Comparison of ENCODE assay signal across 12 mouse cellular contexts in genomic region chr5:32195857-32196609, GRCm38 (mm10). TPM values are rescaled to one million over a fixed set of nuclear protein-coding genes. Genes with fewer than 3 reads are reported as not detected.
DNase-seq lines count a peak whose midpoint lies in the region; ATAC-seq lines count a peak whose summit lies in the region.
"Had no signal": no experiment of that assay in that cellular context is flagged by ENCODE, and none has a peak within 500 bp of the region (broad histone marks: within the 10 kb centered on the region; RNA-seq: fewer than 3 reads in every experiment).

No protein-coding gene starts in this region.

- no peak for DNase-seq in heart, embryonic 10.5 days (ENCODE audit: low spot score)
- DNase-seq in NIH3T3 (ENCODE audit: low read depth), result peak; percentile 87
- DNase-seq in embryonic facial prominence, embryonic 10.5 days (ENCODE audit: low spot score), result no peak
- DNase-seq in cerebellum, postnatal 4 days (ENCODE audit: low spot score in 2 of 2), result no peak

- H3K4me2 ChIP-seq in heart, embryonic 11.5 days, result no peak overlapping the region
- no peak overlapping the region for H3K4me2 ChIP-seq in kidney, embryonic 15.5 days
- no peak overlapping the region for H3K4me2 ChIP-seq in hindbrain, embryonic 16.5 days (ENCODE audit: low read length)
- H3K4me2 ChIP-seq: embryonic facial prominence, embryonic 12.5 days; neural tube, embryonic 13.5 days had no signal

- peaks cover 29% of the 10 kb centered on the region for H3K4me1 ChIP-seq in heart, embryonic 10.5 days
- H3K4me1 ChIP-seq in heart, embryonic 11.5 days (ENCODE audit: control insufficient read depth, insufficient read depth, low read length), result no peaks in the 10 kb centered on the region; the same call in 1 of the 2 replicates
- H3K4me1 ChIP-seq in kidney, embryonic 15.5 days, result peaks cover 8% of the 10 kb centered on the region; the same call in 1 of the 2 replicates
- H3K4me1 ChIP-seq in hindbrain, embryonic 16.5 days (ENCODE audit: control insufficient read depth, insufficient read depth, low read depth, low read length), result no peaks in the 10 kb centered on the region
- peaks cover 9% of the 10 kb centered on the region; the same call in 1 of the 2 replicates for H3K4me1 ChIP-seq in embryonic facial prominence, embryonic 10.5 days
- H3K4me1 ChIP-seq: embryonic facial prominence, embryonic 12.5 days; neural tube, embryonic 13.5 days had no signal

- ATAC-seq in heart, embryonic 11.5 days (replicated peaks; ENCODE audit: insufficient number of reproducible peaks, low FRiP score, low TSS enrichment), result no peak
- peak; percentile 41 for ATAC-seq in kidney, embryonic 15.5 days (replicated peaks; ENCODE audit: low FRiP score)
- 0 out of 2 replicates have a peak, but pooled peaks have one; percentile 20 for ATAC-seq in megakaryocyte progenitor cell, adult 5-6 weeks (replicated peaks; ENCODE audit: poor library complexity)
- ATAC-seq in hindbrain, embryonic 16.5 days, result no peak

- no peaks in the 10 kb centered on the region for H3K36me3 ChIP-seq in heart, embryonic 10.5 days
- no peaks in the 10 kb centered on the region for H3K36me3 ChIP-seq in heart, embryonic 11.5 days (ENCODE audit: control insufficient read depth, insufficient read depth, low read length)
- H3K36me3 ChIP-seq in kidney, embryonic 15.5 days, result no peaks in the 10 kb centered on the region
- no peaks in the 10 kb centered on the region for H3K36me3 ChIP-seq in hindbrain, embryonic 16.5 days (ENCODE audit: control insufficient read depth, insufficient read depth, low read length)
- no peaks in the 10 kb centered on the region for H3K36me3 ChIP-seq in embryonic facial prominence, embryonic 10.5 days (replicated peaks)
- H3K36me3 ChIP-seq: embryonic facial prominence, embryonic 12.5 days; neural tube, embryonic 13.5 days had no signal

- no peaks in the 10 kb centered on the region; the same call in 1 of the 2 replicates for H3K27me3 ChIP-seq in heart, embryonic 10.5 days (ENCODE audit: insufficient read depth, poor library complexity, severe bottlenecking)
- no peaks in the 10 kb centered on the region for H3K27me3 ChIP-seq in heart, embryonic 11.5 days (ENCODE audit: control insufficient read depth, insufficient read depth, low read length)
- no peaks in the 10 kb centered on the region for H3K27me3 ChIP-seq in kidney, embryonic 15.5 days
- no peaks in the 10 kb centered on the region for H3K27me3 ChIP-seq in hindbrain, embryonic 16.5 days (replicated peaks; ENCODE audit: control insufficient read depth, insufficient read depth, low read length)
- no peaks in the 10 kb centered on the region for H3K27me3 ChIP-seq in embryonic facial prominence, embryonic 10.5 days (replicated peaks; ENCODE audit: low read depth, poor library complexity, severe bottlenecking)
- H3K27me3 ChIP-seq: embryonic facial prominence, embryonic 12.5 days; neural tube, embryonic 13.5 days had no signal

- H3K4me3 ChIP-seq in heart, embryonic 10.5 days, result no peak overlapping the region
- H3K4me3 ChIP-seq in heart, embryonic 11.5 days (ENCODE audit: low read depth, low read length), result no peak overlapping the region
- no peak overlapping the region for H3K4me3 ChIP-seq in kidney, embryonic 15.5 days (replicated peaks)
- H3K4me3 ChIP-seq in hindbrain, embryonic 16.5 days (ENCODE audit: low read length), result no peak overlapping the region
- H3K4me3 ChIP-seq in embryonic facial prominence, embryonic 10.5 days, result no peak overlapping the region
- H3K4me3 ChIP-seq: embryonic facial prominence, embryonic 12.5 days; layer of hippocampus, adult 2 months; neural tube, embryonic 13.5 days had no signal

- WGBS in heart, embryonic 10.5 days, result 61% methylated on average over 12 of the region's 12 CpGs
- WGBS in heart, embryonic 11.5 days (ENCODE audit: insufficient replicate concordance), result 54% methylated on average over 12 of the region's 12 CpGs
- 46% methylated on average over 12 of the region's 12 CpGs for WGBS in kidney, embryonic 15.5 days
- 64% methylated on average over 12 of the region's 12 CpGs for WGBS in hindbrain, embryonic 16.5 days
- WGBS in embryonic facial prominence, embryonic 10.5 days, result 72% methylated on average over 12 of the region's 12 CpGs

- no peaks in the 10 kb centered on the region for H3K9me3 ChIP-seq in heart, embryonic 10.5 days
- H3K9me3 ChIP-seq in heart, embryonic 11.5 days (replicated peaks; ENCODE audit: control insufficient read depth, low read length), result no peaks in the 10 kb centered on the region
- H3K9me3 ChIP-seq in kidney, embryonic 15.5 days (replicated peaks), result no peaks in the 10 kb centered on the region
- no peaks in the 10 kb centered on the region for H3K9me3 ChIP-seq in hindbrain, embryonic 16.5 days (ENCODE audit: control insufficient read depth, low read length)
- no peaks in the 10 kb centered on the region for H3K9me3 ChIP-seq in embryonic facial prominence, embryonic 10.5 days
- H3K9me3 ChIP-seq: embryonic facial prominence, embryonic 12.5 days; neural tube, embryonic 13.5 days had no signal

- no peak overlapping the region for H3K9ac ChIP-seq in heart, embryonic 11.5 days (ENCODE audit: low read depth, low read length)
- no peak overlapping the region for H3K9ac ChIP-seq in kidney, embryonic 15.5 days
- no peak overlapping the region for H3K9ac ChIP-seq in hindbrain, embryonic 16.5 days (ENCODE audit: low read depth, low read length)
- H3K9ac ChIP-seq: embryonic facial prominence, embryonic 12.5 days; liver, embryonic 14.5 days; neural tube, embryonic 13.5 days had no signal

- H3K27ac ChIP-seq in heart, embryonic 10.5 days, result peak overlapping the region; percentile 18; the same call in 1 of the 2 replicates
- H3K27ac ChIP-seq in heart, embryonic 11.5 days (ENCODE audit: low read depth, low read length), result no peak overlapping the region
- no peak overlapping the region for H3K27ac ChIP-seq in kidney, embryonic 15.5 days
- no peak overlapping the region for H3K27ac ChIP-seq in hindbrain, embryonic 16.5 days (ENCODE audit: low read depth, low read length)
- H3K27ac ChIP-seq in embryonic facial prominence, embryonic 10.5 days (replicated peaks), result no peak overlapping the region
- H3K27ac ChIP-seq: embryonic facial prominence, embryonic 12.5 days; layer of hippocampus, adult 2 months; liver, embryonic 14.5 days; neural tube, embryonic 13.5 days had no signal

RNA-seq across cellular contexts. Expression of gene Plb1, which starts 36.5 kb away (rescaled TPM):
- 1.2 and 1.8 TPM in 2 replicates for polyA plus RNA-seq in heart, embryonic 10.5 days (2016; fragmentation: Nextera tagmentation; extraction: Ambion mirVana)
- 0.97 and 1.4 TPM in 2 replicates for polyA plus RNA-seq in heart, embryonic 11.5 days (2014; fragmentation: Nextera tagmentation; extraction: Ambion mirVana)
- polyA plus RNA-seq in kidney, embryonic 15.5 days (2015; fragmentation: Nextera tagmentation; extraction: Ambion mirVana), result 0.17 and 0.30 TPM in 2 replicates
- not detected in 2 replicates for total RNA-seq in megakaryocyte progenitor cell, adult 5-6 weeks (2015)
- 0.17 TPM in 1 of 2 replicates, not detected in the other for total RNA-seq in megakaryocyte progenitor cell, adult 5-6 weeks (2017)
- polyA plus RNA-seq in hindbrain, embryonic 16.5 days (2015; fragmentation: Nextera tagmentation; extraction: Ambion mirVana), result 0.05 TPM in 1 of 2 replicates, not detected in the other
- 0.06 TPM in 1 of 2 replicates, not detected in the other for polyA plus RNA-seq in embryonic facial prominence, embryonic 10.5 days (2016; fragmentation: Nextera tagmentation; extraction: Ambion mirVana)
- polyA plus RNA-seq: neural tube, embryonic 13.5 days had no signal

Comparison
In these comparisons a context has a peak if more than half of its experiments do, and no peak if none do; other contexts are left out.
1. ATAC-seq: peak in kidney, embryonic 15.5 days (single experiment) and megakaryocyte progenitor cell, adult 5-6 weeks (single experiment); none in heart, embryonic 11.5 days (single experiment) and hindbrain, embryonic 16.5 days (single experiment).